Mouse (Mus musculus) lung, embryonic 14.5 days (tissue): Measurements from ENCODE around the gene Pex11b. TPM values are rescaled to one million over a fixed set of nuclear protein-coding genes. Genes with fewer than 3 reads are reported as not detected.

ENCODE experiments used
- ATAC-seq: fragments of 200-750 bp; cut with Nextera tagmentation; 2 replicates; pipeline ENCODE4 v1.8.0; 2017; ENCODE audit warnings: mild to moderate bottlenecking, moderate TSS enrichment, moderate library complexity; ENCODE audit not compliant: insufficient read depth
- DNase-seq: peaks from one replicate; pipeline ENCODE4 v3.0.0-alpha.2; 2015
- H3K27ac ChIP-seq: fragments of 300-500 bp; sonication (generic); 2 replicates; pipeline ENCODE4 v1.5.1; 2014; ENCODE audit warnings: low read depth, mild to moderate bottlenecking, moderate library complexity
- H3K27me3 ChIP-seq: fragments of 300-500 bp; sonication (generic); 2 replicates; pipeline ENCODE4 v1.6.1; 2014; ENCODE audit warnings: low read length, control low read depth; ENCODE audit not compliant: insufficient read depth
- H3K36me3 ChIP-seq: fragments of 300-500 bp; sonication (generic); 2 replicates; pipeline ENCODE4 v1.6.1; 2014; ENCODE audit warnings: control low read depth; ENCODE audit not compliant: insufficient read depth
- H3K4me1 ChIP-seq: fragments of 300-500 bp; sonication (generic); 2 replicates; pipeline ENCODE4 v1.6.1; 2014; ENCODE audit warnings: antibody characterized with exemption, control low read depth; ENCODE audit not compliant: insufficient read depth
- H3K4me2 ChIP-seq: fragments of 300-500 bp; sonication (generic); 2 replicates; pipeline ENCODE4 v1.6.1; 2014; ENCODE audit warnings: mild to moderate bottlenecking
- H3K4me3 ChIP-seq: fragments of 300-500 bp; sonication (generic); 2 replicates; pipeline ENCODE4 v1.5.1; 2014; ENCODE audit warnings: low read depth, low read length
- H3K9ac ChIP-seq: fragments of 300-500 bp; sonication (generic); 2 replicates; pipeline ENCODE4 v1.6.1; 2014
- H3K9me3 ChIP-seq: fragments of 300-500 bp; sonication (generic); 2 replicates; pipeline ENCODE4 v1.6.1; 2016; ENCODE audit warnings: low read depth, low read length, control low read depth
- CTCF ChIP-seq: IDR thresholded peaks from 2 replicates; pipeline ENCODE4 v1.5.1; 2016; ENCODE audit warnings: antibody characterized with exemption, low read depth
- WGBS: fragments of 180-500 bp; shearing (Covaris S2); extraction: QIAGEN DNeasy Blood & Tissue Kit; methylation state at CpG from one replicate; pipeline ENCODE4 v1.1.7; 2014; 5-methylcytosine and 5-hydroxymethylcytosine counted together
- polyA plus RNA-seq: library from polyadenylated mRNA; unstranded; fragments of >200 nt; fragmentation: Nextera tagmentation; extraction: Ambion mirVana; gene quantifications from 2 replicates; pipeline ENCODE4 v1.2.1, GENCODE M21; 2014

Pex11b gene
- polyA plus RNA-seq, 1 experiment from 2014 or later, result 55.8 TPM

DNA sequence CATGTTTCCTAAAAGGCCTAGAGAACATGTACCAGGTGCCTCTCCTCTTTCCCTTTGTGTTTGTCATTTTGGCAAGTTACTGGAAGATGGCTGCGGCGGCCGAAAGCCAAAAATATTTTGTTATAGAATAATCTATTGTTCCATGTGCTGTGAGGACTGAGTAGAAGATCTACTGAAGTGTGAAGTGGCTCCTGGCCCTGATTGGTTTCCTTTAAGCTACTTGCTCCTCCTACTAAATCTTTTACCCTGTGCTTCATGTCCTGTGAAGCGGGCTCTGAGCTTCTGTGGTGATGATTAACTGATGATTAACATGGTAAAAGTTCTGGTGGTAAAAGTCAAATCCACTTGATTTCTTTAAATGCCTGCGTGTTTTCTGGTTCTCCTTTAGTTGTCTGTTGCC is 31.7 kb downstream of the Pex11b start:
- ATAC-seq (no peak), DNase-seq (no peak)
- no peaks in the 10 kb centered on the region for H3K4me1 ChIP-seq
- no peaks in the 10 kb centered on the region for H3K9me3 ChIP-seq
- H3K36me3 ChIP-seq, result no peaks in the 10 kb centered on the region
- H3K27ac ChIP-seq, result no peak overlapping the region
- H3K4me2 ChIP-seq, result no peak overlapping the region
- H3K27me3 ChIP-seq, result no peaks in the 10 kb centered on the region
- no peak overlapping the region for H3K9ac ChIP-seq
- no peak for TF ChIP-seq CTCF
- no peak overlapping the region for H3K4me3 ChIP-seq
- WGBS, result 90% methylated on average over 5 of the region's 5 CpGs

DNA sequence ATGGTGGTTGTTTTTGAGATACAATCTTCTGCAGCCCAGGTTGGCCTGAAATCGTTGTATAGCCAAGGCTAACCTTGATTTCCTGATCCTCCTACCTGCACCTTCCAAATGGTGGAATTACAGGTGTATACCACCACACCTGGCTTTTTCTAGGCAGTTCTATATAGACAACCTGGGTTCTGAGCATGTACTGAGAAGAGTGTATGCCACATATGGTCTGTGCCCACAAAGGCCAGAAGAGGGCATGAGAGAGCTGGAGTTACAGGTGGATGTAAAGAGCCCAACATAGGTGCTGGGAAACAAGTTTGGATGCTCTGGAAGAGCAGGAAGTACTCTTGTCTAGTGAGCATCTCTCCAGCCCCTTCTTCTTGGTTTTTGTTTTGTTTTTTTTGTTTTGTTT is 32.1 kb downstream of the Pex11b start:
- no peaks in the 10 kb centered on the region for H3K9me3 ChIP-seq
- no peaks in the 10 kb centered on the region for H3K4me1 ChIP-seq
- H3K27me3 ChIP-seq, result no peaks in the 10 kb centered on the region
- H3K9ac ChIP-seq, result no peak overlapping the region
- no peak overlapping the region for H3K4me2 ChIP-seq
- ATAC-seq (no peak), DNase-seq (peak; percentile 16)
- TF ChIP-seq CTCF, result peak; percentile 46
- no peak overlapping the region for H3K27ac ChIP-seq
- no peak overlapping the region for H3K4me3 ChIP-seq
- WGBS, result 26% methylated on average over 1 of the region's 1 CpGs
- no peaks in the 10 kb centered on the region for H3K36me3 ChIP-seq

DNA sequence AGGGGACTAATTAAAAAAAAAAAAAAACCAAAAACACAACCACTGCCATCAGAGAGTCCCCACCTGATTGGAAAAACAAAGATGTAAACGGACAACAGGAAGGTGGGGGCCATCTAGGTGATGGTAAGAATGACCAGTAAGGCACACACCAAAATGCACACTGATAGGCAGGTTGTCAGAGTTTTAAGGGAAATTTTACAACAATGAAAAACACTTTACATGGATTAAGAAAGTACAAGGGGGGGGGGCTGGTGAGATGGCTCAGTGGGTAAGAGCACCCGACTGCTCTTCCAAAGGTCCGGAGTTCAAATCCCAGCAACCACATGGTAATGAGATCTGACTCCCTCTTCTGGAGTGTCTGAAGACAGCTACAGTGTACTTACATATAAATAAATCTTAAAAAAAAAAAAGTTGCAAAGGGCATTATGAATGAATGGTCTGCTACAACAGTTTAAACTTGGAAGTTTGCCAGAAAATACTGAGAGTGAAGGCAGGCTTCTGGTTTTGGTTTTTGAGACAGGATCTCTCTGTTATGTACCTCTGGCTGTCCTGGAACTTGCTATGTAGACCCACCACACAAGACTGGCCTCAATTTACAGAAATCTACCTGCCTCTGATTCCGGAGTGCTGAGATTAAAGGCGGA is 33.4 kb downstream of the Pex11b start:
- Histone ChIP-seq H3K27me3 (no peaks in the 10 kb centered on the region), H3K4me3 (no peak overlapping the region), H3K9ac (no peak overlapping the region), H3K36me3 (no peaks in the 10 kb centered on the region), H3K27ac (no peak overlapping the region), H3K4me1 (no peaks in the 10 kb centered on the region), H3K4me2 (no peak overlapping the region), H3K9me3 (no peaks in the 10 kb centered on the region)
- ATAC-seq (no peak), DNase-seq (peak; percentile 55)
- 87% methylated on average over 5 of the region's 5 CpGs for WGBS
- TF ChIP-seq CTCF, result no peak

DNA sequence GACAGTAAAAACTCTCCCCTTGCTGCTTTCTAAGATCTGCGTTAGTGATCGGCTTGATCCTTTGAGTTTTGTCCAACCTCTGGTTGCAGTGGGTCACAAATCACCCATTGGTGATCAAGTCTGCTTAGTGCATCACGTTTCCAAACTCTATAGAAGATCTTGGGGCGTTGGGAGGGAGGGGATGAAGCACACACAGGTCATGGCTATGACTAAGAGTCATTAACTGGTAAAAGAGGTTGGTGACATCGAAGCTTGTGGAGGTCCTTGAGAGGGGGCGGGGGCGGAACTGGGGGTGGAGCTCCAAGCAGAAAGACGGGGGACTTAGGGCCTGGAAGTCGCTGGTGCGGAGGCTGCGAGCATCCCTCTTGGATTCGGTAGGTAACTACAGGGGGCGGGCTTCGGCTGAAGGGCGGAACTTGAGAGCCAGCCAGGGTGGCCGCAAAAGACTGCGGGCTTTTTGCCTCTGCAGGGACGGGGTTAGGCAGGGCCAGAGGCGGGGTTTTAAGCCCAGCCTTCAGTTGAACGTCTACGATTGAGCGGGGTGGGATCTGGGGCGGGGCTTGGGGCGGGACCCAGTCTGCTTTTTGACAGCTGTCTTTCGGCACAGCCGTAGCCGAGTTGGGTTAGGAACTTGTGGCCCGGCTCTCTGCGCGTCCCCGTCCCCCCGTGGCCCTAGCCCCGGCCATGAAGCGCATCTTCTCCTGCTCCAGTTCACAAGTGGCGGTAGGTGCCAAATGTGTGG is 34.7 kb downstream of the Pex11b start, which contains the start of gene Ankrd35:
Ankrd35 (plus strand) TSS at position 405 of the 742 bp plus-strand sequence.
- Histone ChIP-seq H3K27me3 (no peaks in the 10 kb centered on the region), H3K9ac (no peak within 1 kb of the TSS), H3K27ac (no peak within 1 kb of the TSS), H3K4me1 (no peaks in the 10 kb centered on the region), H3K36me3 (no peaks in the 10 kb centered on the region), H3K4me2 (peak within 1 kb of the TSS; percentile 71), H3K4me3 (peak within 1 kb of the TSS; percentile 36), H3K9me3 (no peaks in the 10 kb centered on the region)
- TF ChIP-seq CTCF, result peak; percentile 40
- DNase-seq (peak; percentile 94), ATAC-seq (peak; percentile 98)
- WGBS, result 4% methylated on average over 35 of the region's 35 CpGs

DNA sequence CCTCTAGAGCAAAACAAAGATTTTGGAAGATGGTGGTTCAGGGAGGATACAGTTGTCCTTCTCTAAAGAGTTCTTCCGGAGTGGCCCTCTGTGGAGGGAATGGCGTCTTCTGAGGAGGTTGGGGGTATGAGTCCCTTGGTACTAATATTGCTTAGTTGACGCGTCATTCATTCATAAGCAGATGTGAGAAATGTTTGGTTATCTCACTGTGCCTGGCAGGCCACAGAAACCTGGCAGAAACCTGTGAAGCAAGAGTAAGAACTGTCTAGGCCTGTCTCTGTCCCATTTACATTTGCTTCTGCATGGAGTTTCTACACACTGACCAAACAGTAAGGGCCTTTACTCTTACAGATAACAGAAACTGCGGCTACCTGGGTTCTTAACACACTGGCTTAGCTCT is 36.3 kb downstream of the Pex11b start:
- no peak for DNase-seq
- ATAC-seq, result no peak
- Histone ChIP-seq H3K4me3 (no peak overlapping the region), H3K4me1 (no peaks in the 10 kb centered on the region), H3K36me3 (no peaks in the 10 kb centered on the region), H3K27me3 (no peaks in the 10 kb centered on the region), H3K9ac (no peak overlapping the region), H3K9me3 (no peaks in the 10 kb centered on the region), H3K27ac (no peak overlapping the region), H3K4me2 (no peak overlapping the region)
- TF ChIP-seq CTCF, result no peak
- 89% methylated on average over 5 of the region's 5 CpGs for WGBS

DNA sequence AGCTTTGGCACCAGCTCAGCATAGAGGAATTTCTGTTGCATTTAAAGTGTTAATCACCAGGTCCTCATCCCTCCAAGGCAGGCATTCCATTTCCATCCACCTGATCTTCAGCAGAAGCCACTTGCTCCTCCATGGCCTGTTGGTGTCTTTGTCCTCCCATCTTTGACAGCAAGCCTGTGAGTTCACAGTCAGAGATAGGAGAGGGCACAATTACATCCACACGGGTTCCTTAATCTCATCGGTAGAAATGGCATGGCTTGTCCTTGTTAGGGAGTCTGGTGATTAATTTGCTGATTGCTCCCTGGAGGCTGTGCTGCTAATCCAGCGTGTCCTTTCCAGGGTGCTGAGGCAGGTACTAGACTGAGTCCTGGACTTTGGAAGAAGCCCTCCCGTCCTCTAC is 38.3 kb downstream of the Pex11b start:
- DNase-seq (no peak), ATAC-seq (no peak)
- no peaks in the 10 kb centered on the region for H3K36me3 ChIP-seq
- no peak overlapping the region for H3K4me3 ChIP-seq
- no peak overlapping the region for H3K27ac ChIP-seq
- no peaks in the 10 kb centered on the region for H3K9me3 ChIP-seq
- H3K27me3 ChIP-seq, result no peaks in the 10 kb centered on the region
- TF ChIP-seq CTCF, result no peak
- H3K9ac ChIP-seq, result no peak overlapping the region
- H3K4me2 ChIP-seq, result no peak overlapping the region
- WGBS, result 63% methylated on average over 4 of the region's 4 CpGs
- H3K4me1 ChIP-seq, result no peaks in the 10 kb centered on the region

DNA sequence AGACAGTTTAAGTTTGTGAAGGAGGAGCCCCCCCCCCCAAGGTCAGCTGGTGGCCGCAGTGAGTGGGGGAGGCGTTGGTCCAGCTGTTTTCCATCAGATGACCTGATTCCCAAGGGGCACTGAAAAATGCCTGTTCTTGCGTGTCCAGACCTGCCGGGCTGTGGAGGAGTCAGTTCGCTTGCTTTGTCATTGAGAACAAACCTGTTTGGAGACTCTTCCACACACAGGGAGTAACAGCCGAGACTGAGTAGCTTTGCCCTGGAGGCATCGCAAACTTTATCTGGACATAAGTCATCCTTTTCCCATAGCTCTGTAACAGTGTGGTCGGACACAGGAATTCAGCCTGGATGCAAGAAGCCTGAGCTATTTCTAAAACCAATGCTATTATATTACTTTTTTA is 39.3 kb downstream of the Pex11b start:
- no peak overlapping the region for H3K4me2 ChIP-seq
- no peak overlapping the region for H3K9ac ChIP-seq
- no peak overlapping the region for H3K4me3 ChIP-seq
- TF ChIP-seq CTCF, result no peak
- H3K9me3 ChIP-seq, result no peaks in the 10 kb centered on the region
- 36% methylated on average over 8 of the region's 8 CpGs for WGBS
- DNase-seq, result no peak
- no peaks in the 10 kb centered on the region for H3K4me1 ChIP-seq
- no peaks in the 10 kb centered on the region for H3K27me3 ChIP-seq
- H3K27ac ChIP-seq, result no peak overlapping the region
- no peaks in the 10 kb centered on the region for H3K36me3 ChIP-seq
- no peak for ATAC-seq
